Mouse (Mus musculus): Measurements from ENCODE around the gene Myh10. TPM values are rescaled to one million over a fixed set of nuclear protein-coding genes. Genes with fewer than 3 reads are reported as not detected.

Gene Myh10
- polyA plus RNA-seq, 1 experiment, result 6.8 TPM

DNA sequence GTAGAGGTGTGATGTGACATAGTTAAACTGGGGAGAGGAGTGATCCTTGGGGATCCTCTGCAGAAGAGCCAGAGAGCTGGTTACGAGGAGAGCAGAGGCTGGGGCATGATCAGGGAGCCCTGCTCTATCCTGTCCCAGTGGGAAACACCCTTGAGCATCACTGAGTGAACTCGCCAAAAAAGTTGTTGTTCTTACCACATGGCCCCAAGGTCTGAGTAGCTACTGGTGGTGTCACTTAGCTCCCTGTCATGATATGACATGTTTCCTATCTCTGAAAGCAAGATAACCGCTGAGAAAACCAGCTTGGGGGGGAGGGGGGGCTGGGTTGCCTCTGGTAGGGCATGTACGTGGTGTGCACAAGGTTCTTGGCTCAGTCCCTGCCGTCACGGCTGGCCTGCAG lies 70.3 kb downstream of the Myh10 start:
- no peak overlapping the region for H3K4me3 ChIP-seq (ENCODE audit: low read depth, low read length)
- no peaks in the 10 kb centered on the region for H3K36me3 ChIP-seq (ENCODE audit: control insufficient read depth, insufficient read depth, low read length)
- WGBS, result 70% methylated on average over 6 of the region's 6 CpGs
- no peaks in the 10 kb centered on the region for H3K4me1 ChIP-seq (ENCODE audit: control insufficient read depth, insufficient read depth, insufficient read length, low read length)
- TF ChIP-seq POLR2A (IDR thresholded peaks at IDR 0.05; ENCODE audit: low read depth, low read length) (no peak), CTCF (IDR thresholded peaks at IDR 0.05; ENCODE audit: extremely low read depth, insufficient read length, insufficient replicate concordance, low read depth, low read length) (no peak)
- no peaks in the 10 kb centered on the region for H3K27me3 ChIP-seq (ENCODE audit: control insufficient read depth, insufficient read depth, low read length)
- no peak overlapping the region for H3K27ac ChIP-seq (ENCODE audit: insufficient read depth, low read depth, low read length)

DNA sequence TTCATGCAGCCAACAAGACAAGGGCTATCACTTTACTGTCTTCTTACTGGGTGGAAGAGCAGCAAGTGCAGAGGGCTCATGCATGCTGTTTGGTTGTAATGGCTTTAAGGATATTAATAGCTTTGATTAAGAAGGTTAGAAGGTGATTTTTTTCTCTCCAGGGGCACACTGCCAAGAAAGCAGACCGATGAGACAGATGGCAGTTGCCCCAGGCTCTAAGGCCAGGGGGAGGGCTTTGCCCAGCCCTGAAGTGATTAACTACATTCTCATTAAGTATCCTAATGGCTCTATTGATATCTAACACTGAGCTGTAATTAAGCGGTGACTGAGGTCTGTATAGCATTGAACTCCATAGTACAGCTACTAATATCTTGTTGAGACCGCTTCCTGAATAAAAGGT lies 73.3 kb downstream of the Myh10 start:
- Histone ChIP-seq H3K27me3 (ENCODE audit: control insufficient read depth, insufficient read depth, low read length) (no peaks in the 10 kb centered on the region), H3K27ac (ENCODE audit: insufficient read depth, low read depth, low read length) (no peak overlapping the region), H3K4me3 (ENCODE audit: low read depth, low read length) (no peak overlapping the region), H3K4me1 (ENCODE audit: control insufficient read depth, insufficient read depth, insufficient read length, low read length) (no peaks in the 10 kb centered on the region), H3K36me3 (ENCODE audit: control insufficient read depth, insufficient read depth, low read length) (no peaks in the 10 kb centered on the region)
- no peak for TF ChIP-seq POLR2A (IDR thresholded peaks at IDR 0.05; ENCODE audit: low read depth, low read length)
- TF ChIP-seq CTCF (IDR thresholded peaks at IDR 0.05; ENCODE audit: extremely low read depth, insufficient read length, insufficient replicate concordance, low read depth, low read length), result no peak
- WGBS, result 48% methylated on average over 3 of the region's 3 CpGs

DNA sequence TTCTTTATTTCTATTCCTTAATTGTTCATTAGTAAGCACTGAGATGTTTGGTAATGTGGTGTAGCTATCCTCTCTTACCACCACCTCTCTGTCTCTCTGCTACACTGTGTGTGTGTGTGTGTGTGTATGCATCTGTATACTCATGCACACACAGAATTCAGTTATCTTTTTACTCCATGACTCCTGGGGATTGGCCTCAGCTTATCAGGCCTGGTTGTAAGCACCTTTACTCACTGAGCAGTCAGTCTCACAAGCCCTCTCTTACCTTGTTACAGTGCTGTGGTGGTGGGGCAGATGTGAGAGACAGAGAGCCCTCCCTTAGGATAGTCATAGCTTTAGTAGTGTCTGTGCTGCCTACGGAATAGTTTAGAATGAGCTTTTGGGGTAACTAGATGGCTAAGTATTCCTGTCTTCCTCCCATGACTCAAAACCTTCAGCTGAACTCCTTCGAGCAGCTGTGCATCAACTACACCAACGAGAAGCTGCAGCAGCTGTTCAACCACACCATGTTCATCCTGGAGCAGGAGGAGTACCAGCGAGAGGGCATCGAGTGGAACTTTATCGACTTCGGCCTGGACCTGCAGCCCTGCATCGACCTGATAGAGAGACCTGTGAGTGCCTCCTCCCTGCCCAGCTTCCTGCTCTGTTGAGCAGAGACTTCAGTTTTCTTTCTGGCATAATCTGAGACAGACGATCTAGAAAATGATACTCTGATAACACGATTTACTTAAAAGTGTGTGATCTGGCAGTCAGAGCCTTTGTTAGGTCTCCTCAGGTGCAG lies 76.6 kb downstream of the Myh10 start:
- Histone ChIP-seq H3K4me1 (ENCODE audit: control insufficient read depth, insufficient read depth, insufficient read length, low read length) (no peaks in the 10 kb centered on the region), H3K27ac (ENCODE audit: insufficient read depth, low read depth, low read length) (no peak overlapping the region), H3K4me3 (ENCODE audit: low read depth, low read length) (no peak overlapping the region), H3K36me3 (ENCODE audit: control insufficient read depth, insufficient read depth, low read length) (no peaks in the 10 kb centered on the region), H3K27me3 (ENCODE audit: control insufficient read depth, insufficient read depth, low read length) (no peaks in the 10 kb centered on the region)
- WGBS, result 81% methylated on average over 10 of the region's 10 CpGs
- TF ChIP-seq CTCF (IDR thresholded peaks at IDR 0.05; ENCODE audit: extremely low read depth, insufficient read length, insufficient replicate concordance, low read depth, low read length) (no peak), POLR2A (IDR thresholded peaks at IDR 0.05; ENCODE audit: low read depth, low read length) (no peak)

DNA sequence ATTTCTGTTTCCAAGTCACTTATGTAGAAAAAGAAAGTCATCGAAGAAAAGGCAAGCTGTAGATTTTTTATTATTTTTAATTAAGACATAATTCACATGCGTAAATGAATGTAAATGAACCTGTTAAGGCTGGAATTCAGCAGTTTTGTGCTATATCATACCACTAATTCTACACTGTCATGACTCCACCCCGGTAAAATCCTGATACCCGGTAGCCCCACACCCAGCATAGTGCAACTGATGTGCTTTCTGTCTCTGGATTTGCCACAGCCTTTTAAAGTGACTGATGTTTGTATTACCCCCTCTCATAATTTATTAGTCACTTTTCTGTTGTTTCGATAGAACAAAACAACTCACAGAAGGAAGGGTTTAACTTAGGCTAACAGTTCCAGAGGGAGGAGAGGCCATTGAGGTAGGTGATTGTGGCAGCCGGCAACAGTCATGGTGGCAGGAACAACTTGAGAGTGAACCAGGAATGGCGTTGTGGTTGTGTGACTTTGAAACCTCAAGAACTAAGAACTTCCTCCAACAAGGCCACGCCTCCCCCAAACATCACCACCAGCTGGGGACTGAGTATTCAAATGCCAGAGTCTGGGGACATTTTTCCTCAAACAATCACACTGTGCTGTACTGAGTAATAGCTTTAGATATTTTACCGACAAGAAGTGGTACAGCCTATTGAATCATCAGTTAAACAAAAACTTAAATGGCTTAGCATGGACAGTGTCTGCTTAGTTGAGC lies 78.6 kb downstream of the Myh10 start:
- Histone ChIP-seq H3K4me3 (ENCODE audit: low read depth, low read length) (no peak overlapping the region), H3K36me3 (ENCODE audit: control insufficient read depth, insufficient read depth, low read length) (no peaks in the 10 kb centered on the region), H3K27ac (ENCODE audit: insufficient read depth, low read depth, low read length) (no peak overlapping the region), H3K4me1 (ENCODE audit: control insufficient read depth, insufficient read depth, insufficient read length, low read length) (no peaks in the 10 kb centered on the region), H3K27me3 (ENCODE audit: control insufficient read depth, insufficient read depth, low read length) (no peaks in the 10 kb centered on the region)
- 77% methylated on average over 9 of the region's 9 CpGs for WGBS
- TF ChIP-seq CTCF (IDR thresholded peaks at IDR 0.05; ENCODE audit: extremely low read depth, insufficient read length, insufficient replicate concordance, low read depth, low read length), result no peak
- no peak for TF ChIP-seq POLR2A (IDR thresholded peaks at IDR 0.05; ENCODE audit: low read depth, low read length)

DNA sequence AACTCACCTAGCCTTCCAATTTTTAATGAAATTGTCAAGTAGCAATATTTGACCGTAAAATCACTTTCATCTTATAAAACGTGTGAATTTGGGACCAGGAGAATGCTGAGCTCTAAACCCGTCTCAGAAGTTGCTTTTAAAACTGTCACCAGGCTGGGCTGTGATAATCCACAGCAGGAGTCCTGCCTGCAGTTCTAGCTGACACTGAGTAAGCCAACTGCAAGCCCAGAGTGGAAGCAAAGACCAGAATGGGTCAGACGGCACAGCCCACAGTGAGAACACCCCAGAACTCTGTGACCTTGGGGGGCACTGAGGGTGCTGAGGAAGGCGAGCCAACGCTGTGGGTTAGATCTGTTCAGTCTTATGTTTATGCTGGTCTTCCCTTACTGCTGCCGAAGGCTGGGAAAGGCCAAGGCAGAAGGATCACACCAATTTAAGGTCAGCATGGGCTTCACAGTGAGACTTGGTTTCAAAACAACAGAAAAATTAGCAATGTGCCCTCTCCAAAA lies 84.8 kb downstream of the Myh10 start:
- no peak for TF ChIP-seq POLR2A (IDR thresholded peaks at IDR 0.05; ENCODE audit: low read depth, low read length)
- no peak for TF ChIP-seq CTCF (IDR thresholded peaks at IDR 0.05; ENCODE audit: extremely low read depth, insufficient read length, insufficient replicate concordance, low read depth, low read length)
- WGBS, result 80% methylated on average over 7 of the region's 7 CpGs
- Histone ChIP-seq H3K27me3 (ENCODE audit: control insufficient read depth, insufficient read depth, low read length) (no peaks in the 10 kb centered on the region), H3K27ac (ENCODE audit: insufficient read depth, low read depth, low read length) (no peak overlapping the region), H3K36me3 (ENCODE audit: control insufficient read depth, insufficient read depth, low read length) (no peaks in the 10 kb centered on the region), H3K4me1 (ENCODE audit: control insufficient read depth, insufficient read depth, insufficient read length, low read length) (no peaks in the 10 kb centered on the region), H3K4me3 (ENCODE audit: low read depth, low read length) (no peak overlapping the region)

DNA sequence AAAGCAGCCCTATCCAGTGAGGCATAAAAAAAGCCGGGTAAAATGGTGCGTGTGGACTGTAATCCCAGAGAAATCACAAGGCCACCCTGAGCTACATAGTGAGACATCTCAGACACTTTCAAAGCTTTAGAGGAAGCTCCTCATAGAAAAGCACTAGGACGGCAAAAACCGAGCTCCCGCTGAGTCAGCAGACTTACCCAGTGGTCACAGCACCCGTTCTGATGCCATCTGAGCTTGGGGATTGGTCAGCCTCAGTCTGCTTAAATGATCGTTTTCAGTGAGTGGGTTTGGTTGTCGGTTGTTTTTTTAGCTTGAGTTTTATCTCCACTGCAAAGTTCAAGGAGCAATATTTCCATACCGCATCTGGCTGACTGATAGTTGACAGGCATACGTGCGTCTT lies 86.6 kb downstream of the Myh10 start:
- Histone ChIP-seq H3K4me1 (ENCODE audit: control insufficient read depth, insufficient read depth, insufficient read length, low read length) (no peaks in the 10 kb centered on the region), H3K4me3 (ENCODE audit: low read depth, low read length) (no peak overlapping the region), H3K27me3 (ENCODE audit: control insufficient read depth, insufficient read depth, low read length) (no peaks in the 10 kb centered on the region), H3K27ac (ENCODE audit: insufficient read depth, low read depth, low read length) (no peak overlapping the region), H3K36me3 (ENCODE audit: control insufficient read depth, insufficient read depth, low read length) (no peaks in the 10 kb centered on the region)
- 62% methylated on average over 11 of the region's 11 CpGs for WGBS
- TF ChIP-seq CTCF (IDR thresholded peaks at IDR 0.05; ENCODE audit: extremely low read depth, insufficient read length, insufficient replicate concordance, low read depth, low read length) (no peak), POLR2A (IDR thresholded peaks at IDR 0.05; ENCODE audit: low read depth, low read length) (no peak)

DNA sequence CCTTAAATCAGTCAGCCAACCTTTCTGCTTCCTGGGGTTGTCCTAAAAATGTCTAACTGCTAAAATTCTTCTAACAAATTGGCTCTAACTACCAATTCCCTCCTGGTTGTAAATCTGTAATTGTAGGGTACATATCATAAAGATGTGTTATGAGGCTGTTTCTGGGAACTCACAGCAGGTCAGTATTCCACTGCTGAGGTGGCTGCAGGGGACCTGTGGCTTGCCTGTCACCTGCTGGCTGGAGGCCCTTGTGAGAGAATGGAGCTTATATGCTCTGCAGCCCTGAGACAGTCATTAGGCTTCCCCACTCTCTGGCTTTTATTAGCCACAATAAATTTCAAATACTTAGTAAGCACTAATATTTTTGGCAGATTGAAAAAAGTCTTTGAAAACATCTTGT lies 87.5 kb downstream of the Myh10 start:
- no peak for TF ChIP-seq POLR2A (IDR thresholded peaks at IDR 0.05; ENCODE audit: low read depth, low read length)
- no peak for TF ChIP-seq CTCF (IDR thresholded peaks at IDR 0.05; ENCODE audit: extremely low read depth, insufficient read length, insufficient replicate concordance, low read depth, low read length)
- Histone ChIP-seq H3K4me1 (ENCODE audit: control insufficient read depth, insufficient read depth, insufficient read length, low read length) (no peaks in the 10 kb centered on the region), H3K4me3 (ENCODE audit: low read depth, low read length) (no peak overlapping the region), H3K27me3 (ENCODE audit: control insufficient read depth, insufficient read depth, low read length) (no peaks in the 10 kb centered on the region), H3K36me3 (ENCODE audit: control insufficient read depth, insufficient read depth, low read length) (no peaks in the 10 kb centered on the region), H3K27ac (ENCODE audit: insufficient read depth, low read depth, low read length) (no peak overlapping the region)

Data from small intestine, adult 2 months (tissue).